Mouse (Mus musculus): ENCODE results near the gene 4930519G04Rik. TPM values are rescaled to one million over a fixed set of nuclear protein-coding genes. Genes with fewer than 3 reads are reported as not detected.
"Not testable (repeated sequence)": the region's sequence is repeated elsewhere in the genome, so short reads cannot be mapped to it uniquely, and the experiment has no call there.

4930519G04Rik gene
- polyA plus RNA-seq (2015; fragmentation: Nextera tagmentation; extraction: Ambion mirVana): not detected in 2 replicates

GRCm38 (mm10) chr5:114853364-114853763 lies at the start of gene 4930519G04Rik:
Gene 4930519G04Rik (plus strand): TSS chr5:114853664.
- DNase-seq (ENCODE audit: low spot score): not testable (repeated sequence)

GRCm38 (mm10) chr5:114804335-114804734 lies 49.1 kb upstream of the 4930519G04Rik start:
- no peak for DNase-seq (ENCODE audit: low spot score)

DNA sequence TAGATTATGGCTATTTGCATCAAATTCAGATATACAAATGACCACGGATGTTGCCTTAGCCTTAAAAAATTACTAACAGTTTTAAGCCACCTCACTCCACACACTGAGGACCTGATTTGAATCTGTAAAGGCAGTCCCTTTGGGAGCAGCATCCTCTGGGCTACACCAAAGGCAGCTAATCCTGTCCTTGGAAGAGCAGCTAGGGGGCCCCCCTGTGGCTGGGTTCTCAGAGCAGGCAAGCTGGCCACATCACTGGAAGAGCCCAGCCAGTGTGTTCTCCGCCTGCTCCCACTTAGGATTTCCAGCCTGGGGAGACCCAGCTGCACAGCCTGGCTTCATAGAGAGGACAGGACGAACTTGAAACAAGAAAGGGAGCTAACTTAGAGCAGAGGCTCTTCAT lies 48.5 kb upstream of the 4930519G04Rik start:
- DNase-seq (ENCODE audit: low spot score): no peak

GRCm38 (mm10) chr5:114805436-114806350 lies 47.8 kb upstream of the 4930519G04Rik start:
- peak; percentile 59 for DNase-seq (ENCODE audit: low spot score)

- no peak for DNase-seq (ENCODE audit: low spot score)
These were observed 46.8 kb upstream of the 4930519G04Rik start for GRCm38 (mm10) chr5:114806636-114807035.

DNA sequence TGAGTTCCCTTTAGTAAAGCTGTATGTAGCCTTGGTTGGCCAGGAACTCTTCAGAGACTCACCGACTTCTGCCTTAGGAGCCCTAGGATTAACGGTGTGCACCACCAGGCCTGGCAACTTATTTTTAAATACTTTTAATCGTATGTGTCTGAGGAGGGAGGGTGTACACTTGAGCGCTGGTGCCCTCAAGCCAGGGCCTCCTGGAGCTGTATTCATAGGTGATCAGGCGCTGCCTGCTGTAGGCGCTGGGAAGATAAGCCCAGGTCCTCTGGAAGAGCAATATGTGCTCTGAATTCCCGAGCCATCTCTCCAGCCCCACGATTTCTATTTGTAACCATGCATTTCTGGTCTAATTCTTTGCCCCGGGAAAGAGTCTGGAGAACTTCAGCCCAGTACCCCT lies 46.4 kb upstream of the 4930519G04Rik start:
- DNase-seq (ENCODE audit: low spot score): no peak

- DNase-seq (ENCODE audit: low spot score): no peak
These were observed 46.0 kb upstream of the 4930519G04Rik start for GRCm38 (mm10) chr5:114807468-114807867.

DNA sequence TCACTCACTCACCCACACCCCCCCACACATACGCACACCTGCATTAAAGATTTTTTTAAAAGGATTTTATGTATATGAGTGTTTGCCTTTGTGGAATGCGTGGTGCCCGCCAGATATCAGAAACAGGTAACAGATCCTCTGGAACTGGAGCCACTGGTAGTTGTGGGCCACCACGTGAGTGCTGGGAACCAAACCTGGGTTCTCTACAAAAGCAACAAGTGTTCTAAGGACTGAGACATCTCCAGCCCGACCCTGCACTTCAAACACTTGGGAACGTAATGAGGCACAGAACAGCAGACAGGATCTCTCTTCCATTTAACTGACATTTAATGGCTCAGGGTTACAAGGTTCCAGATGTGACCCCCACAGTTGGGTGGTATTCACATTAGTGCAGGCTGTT lies 45.6 kb upstream of the 4930519G04Rik start:
- DNase-seq (ENCODE audit: low spot score): no peak

GRCm38 (mm10) chr5:114808385-114808784 lies 45.1 kb upstream of the 4930519G04Rik start:
- no peak for DNase-seq (ENCODE audit: low spot score)

DNA sequence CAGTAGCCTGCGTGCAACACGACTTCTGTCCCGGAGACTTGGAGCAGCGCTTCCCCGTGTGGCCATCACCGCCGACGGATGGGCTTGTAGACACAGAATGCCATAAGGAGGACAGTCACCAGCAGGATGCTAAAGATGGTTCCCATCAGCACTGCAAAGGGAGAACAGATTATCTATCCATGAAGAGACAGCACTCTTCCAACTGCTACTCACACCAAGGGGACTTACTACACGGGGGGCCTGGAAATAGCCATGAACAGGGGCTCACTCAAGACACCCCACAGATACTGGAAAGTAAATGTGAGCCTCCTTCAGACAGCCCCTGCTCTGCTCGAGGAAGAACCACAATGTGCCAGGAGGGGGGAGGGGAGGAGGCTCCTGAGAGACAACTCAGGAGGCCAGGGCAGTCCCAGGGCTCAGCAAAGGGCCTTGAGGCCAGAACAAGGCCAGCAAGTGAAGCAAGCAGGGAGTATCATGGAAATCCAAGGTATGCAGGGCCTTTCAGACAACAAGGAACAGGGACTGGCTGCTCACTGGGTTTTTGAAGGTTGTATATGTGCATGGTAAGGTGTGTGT lies 44.2 kb upstream of the 4930519G04Rik start:
- no peak for DNase-seq (ENCODE audit: low spot score)

DNA sequence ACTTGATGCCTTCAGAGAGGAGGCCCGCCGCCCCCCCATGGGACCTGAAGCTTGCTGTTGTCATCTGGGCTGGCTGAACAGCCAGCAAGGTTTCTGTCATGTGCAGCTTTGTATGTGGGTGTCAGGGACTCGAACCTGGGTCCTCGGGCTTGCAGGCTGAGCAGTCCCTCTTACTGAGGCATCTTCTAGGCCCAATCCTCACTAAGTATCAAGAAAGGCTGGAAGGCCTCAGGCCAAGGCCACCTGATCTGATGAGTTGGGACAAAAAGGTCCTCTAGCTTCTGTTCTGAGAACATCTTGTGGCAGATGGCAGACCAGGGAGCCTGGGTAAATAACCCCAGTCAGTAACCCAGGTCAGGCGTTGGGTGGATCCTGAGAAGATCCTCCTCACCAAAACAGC lies 43.6 kb upstream of the 4930519G04Rik start:
- DNase-seq (ENCODE audit: low spot score): no peak

GRCm38 (mm10) chr5:114813525-114814181 lies 39.8 kb upstream of the 4930519G04Rik start:
- DNase-seq (ENCODE audit: low spot score): peak; percentile 90

- DNase-seq (ENCODE audit: low spot score): no peak
These were observed 36.9 kb upstream of the 4930519G04Rik start for GRCm38 (mm10) chr5:114816599-114816998.

DNA sequence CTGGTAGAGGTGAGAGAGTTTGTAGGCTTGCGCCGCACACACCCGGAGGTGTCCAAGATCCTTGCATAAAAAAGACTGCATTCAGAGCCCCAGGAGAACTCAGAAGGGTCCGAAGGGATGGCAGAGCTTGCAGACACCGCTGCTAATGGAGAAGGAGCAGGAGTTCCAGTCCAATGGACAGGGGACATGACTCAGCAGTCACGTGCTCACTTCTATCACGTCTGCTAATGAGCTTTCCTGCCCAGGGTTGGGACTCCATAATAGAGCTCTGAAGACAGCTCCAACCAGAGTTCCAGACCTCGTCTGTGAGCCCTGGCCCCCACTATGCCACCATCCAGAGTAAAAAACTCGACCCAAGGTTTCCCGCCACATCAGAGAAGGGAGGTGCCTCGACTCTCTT lies 35.3 kb upstream of the 4930519G04Rik start:
- no peak for DNase-seq (ENCODE audit: low spot score)

DNA sequence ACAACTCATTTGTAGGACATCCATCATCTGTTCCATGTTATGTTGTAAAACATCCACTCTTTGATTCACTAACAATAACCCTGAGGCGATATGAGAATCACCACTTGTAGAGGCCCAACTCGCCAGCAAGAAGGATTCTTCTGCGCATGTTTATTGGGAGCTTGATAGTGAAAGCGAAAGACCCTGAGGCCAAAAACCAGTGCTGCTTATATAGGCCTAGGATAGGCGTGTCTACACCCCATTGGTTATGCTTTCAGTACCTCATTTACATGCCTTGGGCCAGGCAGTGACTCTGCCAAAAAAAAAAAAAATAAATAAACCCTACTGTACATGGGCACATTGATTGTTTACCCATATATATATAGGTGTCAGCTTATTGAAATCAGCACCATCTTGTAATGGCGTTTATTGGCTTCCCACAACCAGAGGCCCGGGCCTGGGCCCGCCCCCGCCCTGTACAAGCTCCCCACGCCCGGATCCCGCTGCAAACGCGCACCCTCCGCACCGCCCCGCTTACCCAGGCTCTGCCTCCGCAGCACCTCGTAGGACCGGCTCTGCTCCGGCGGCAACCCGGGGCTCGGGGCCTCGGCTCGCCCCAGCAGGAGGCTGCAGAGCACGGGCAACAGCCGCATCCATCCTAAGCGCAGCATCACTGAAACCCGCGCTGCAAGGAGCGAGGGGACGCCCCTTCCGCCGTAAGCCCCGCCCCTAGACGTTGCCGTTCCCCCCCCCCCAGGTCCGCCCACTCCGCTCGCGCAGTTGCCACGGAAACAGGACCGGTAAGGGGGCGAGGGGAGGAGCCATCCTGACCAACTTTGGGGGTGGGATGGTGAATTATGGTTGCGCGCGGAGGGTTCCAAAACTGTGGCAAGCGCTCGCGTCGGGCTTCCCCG lies 30.4 kb upstream of the 4930519G04Rik start, which contains the start of gene 1500011B03Rik:
1500011B03Rik (minus strand) TSS at position 673 of the 893 bp plus-strand sequence.
- DNase-seq (ENCODE audit: low spot score): peak; percentile 86

GRCm38 (mm10) chr5:114824197-114824596 lies 29.3 kb upstream of the 4930519G04Rik start:
- DNase-seq (ENCODE audit: low spot score): peak; percentile 81

DNA sequence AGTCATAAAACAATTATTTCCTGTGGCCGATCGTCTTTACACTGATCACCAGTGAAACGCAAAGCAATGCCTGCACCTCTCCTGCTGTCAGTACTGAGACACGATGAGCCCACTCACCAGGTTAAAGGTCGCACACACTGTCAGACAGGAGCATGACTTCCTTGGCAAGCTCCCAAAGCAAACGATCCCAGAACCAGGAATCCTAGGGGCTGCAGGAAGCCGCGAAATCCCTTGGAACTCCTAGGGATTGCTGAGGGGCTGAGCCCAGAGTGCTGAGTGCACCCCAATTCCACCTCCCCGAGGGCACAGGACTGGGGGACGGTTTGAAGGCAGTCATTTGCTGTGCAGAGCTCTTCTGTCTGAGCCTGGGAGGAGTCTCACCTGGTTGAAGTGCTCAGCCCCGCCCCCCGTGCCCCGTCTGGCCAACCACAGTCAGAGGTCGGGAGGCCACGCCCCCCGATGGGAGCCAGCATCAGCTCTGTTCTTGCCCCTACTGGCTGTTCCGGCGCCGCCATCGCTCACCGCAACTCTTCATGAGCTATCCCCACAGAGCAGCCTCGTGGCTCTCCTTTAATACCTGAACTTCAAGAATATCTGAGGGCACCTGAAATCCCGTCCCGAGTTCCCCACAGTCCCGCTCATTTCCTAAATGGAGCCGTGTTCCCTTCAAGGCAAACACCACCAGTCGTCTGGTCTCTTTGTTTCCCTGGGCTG lies 27.3 kb upstream of the 4930519G04Rik start:
- DNase-seq (ENCODE audit: low spot score): peak; percentile 95

- no peak for DNase-seq (ENCODE audit: low spot score)
These were observed 26.0 kb upstream of the 4930519G04Rik start for GRCm38 (mm10) chr5:114827427-114827826.

DNA sequence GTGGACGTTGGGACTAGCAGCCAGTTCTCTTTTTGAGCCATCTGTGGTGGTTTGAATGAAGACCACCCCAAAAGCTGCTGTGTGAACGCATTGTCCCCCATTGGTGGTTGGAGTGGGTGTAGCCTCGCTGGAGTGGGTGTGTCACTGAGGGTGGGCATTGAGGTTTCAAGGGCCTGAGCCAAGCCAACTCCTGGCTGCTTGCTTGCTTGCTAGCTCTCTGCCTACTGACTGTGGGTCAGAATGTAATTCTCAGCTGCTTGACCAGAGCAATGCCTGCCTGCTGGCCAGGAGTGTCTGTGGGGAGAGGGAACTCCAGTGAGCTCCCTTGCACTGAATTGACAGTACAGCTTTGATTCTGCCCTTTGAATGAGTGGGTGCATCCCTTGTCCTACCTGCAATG lies 23.7 kb upstream of the 4930519G04Rik start:
- no peak for DNase-seq (ENCODE audit: low spot score)

- DNase-seq (ENCODE audit: low spot score): no peak
These were observed 16.6 kb upstream of the 4930519G04Rik start for GRCm38 (mm10) chr5:114836886-114837285.
